Mouse (Mus musculus) regulatory T cell (primary cell): ENCODE measurements around the gene Nkain4.

ENCODE experiments used
- in situ Hi-C: fragments of 300-600 bp; cut with MboI, MseI; formaldehyde crosslinking; loops from one replicate; pipeline ENCODE4 v1.15.1; 2025; ENCODE audit warnings: high pct_unique_total_duplicates

The Nkain4 gene

GRCm38 (mm10) chr2:180953638-180954037, 861 bp downstream of the Nkain4 start:
- in situ Hi-C loops = no loop called here

- in situ Hi-C loops = no loop called here
Measured at GRCm38 (mm10) chr2:180952731-180953171, 1.7 kb downstream of the Nkain4 start.

GRCm38 (mm10) chr2:180949947-180950346, 4.6 kb downstream of the Nkain4 start:
- in situ Hi-C loops = no loop called here

- in situ Hi-C loops = no loop called here
Measured at GRCm38 (mm10) chr2:180941869-180942268, 12.6 kb downstream of the Nkain4 start.

- in situ Hi-C loops = no loop called here
Measured at GRCm38 (mm10) chr2:180940187-180940586, 14.3 kb downstream of the Nkain4 start.

- in situ Hi-C loops = no loop called here
Measured at GRCm38 (mm10) chr2:180932418-180932817, 22.1 kb downstream of the Nkain4 start.

- in situ Hi-C loops = no loop called here
Measured at GRCm38 (mm10) chr2:180928723-180929122, 25.8 kb downstream of the Nkain4 start, which contains the start of gene Birc7. TSS of gene Birc7 (plus strand) at chr2:180929023.

GRCm38 (mm10) chr2:180925176-180925575, 29.3 kb downstream of the Nkain4 start:
- in situ Hi-C loops = no loop called here

GRCm38 (mm10) chr2:180922739-180923138, 31.8 kb downstream of the Nkain4 start:
- in situ Hi-C loops = loop anchor here (5.0 kb wide), 1 partner anchor 45 kb away; the partner anchor contains the start of gene Arfgap1

- in situ Hi-C loops = loop anchor here (5.0 kb wide), 1 partner anchor 46 kb away; the partner anchor contains the start of gene Arfgap1
Measured at GRCm38 (mm10) chr2:180920810-180921400, 33.6 kb downstream of the Nkain4 start, which contains the start of gene Ythdf1. TSS of gene Ythdf1 (minus strand) at chr2:180920949.

- in situ Hi-C loops = loop anchor here (5.0 kb wide), 1 partner anchor 47 kb away; the partner anchor contains the start of gene Arfgap1
Measured at GRCm38 (mm10) chr2:180919913-180920809, 34.3 kb downstream of the Nkain4 start.

GRCm38 (mm10) chr2:180915886-180916433, 38.5 kb downstream of the Nkain4 start:
- in situ Hi-C loops = no loop called here

GRCm38 (mm10) chr2:180910928-180911327, 43.6 kb downstream of the Nkain4 start:
- in situ Hi-C loops = no loop called here

- in situ Hi-C loops = no loop called here
Measured at GRCm38 (mm10) chr2:180905556-180906221, 48.8 kb downstream of the Nkain4 start.

- in situ Hi-C loops = no loop called here
Measured at GRCm38 (mm10) chr2:180904435-180905208, 49.9 kb downstream of the Nkain4 start.

GRCm38 (mm10) chr2:180902086-180902485, 52.4 kb downstream of the Nkain4 start:
- in situ Hi-C loops = no loop called here

GRCm38 (mm10) chr2:180897857-180898256, 56.6 kb downstream of the Nkain4 start:
- in situ Hi-C loops = no loop called here

- in situ Hi-C loops = no loop called here
Measured at GRCm38 (mm10) chr2:180896819-180897625, 57.5 kb downstream of the Nkain4 start.

- in situ Hi-C loops = no loop called here
Measured at GRCm38 (mm10) chr2:180895837-180896525, 58.5 kb downstream of the Nkain4 start.
